In genomic region chr5:150620588-150621135, GRCm38 (mm10) we compare ENCODE assay signal across 16 mouse cellular contexts.
"Had no signal": no experiment of that assay in that cellular context is flagged by ENCODE, and none has a peak within 500 bp of the region (broad histone marks: within the 10 kb centered on the region; RNA-seq: fewer than 3 reads in every experiment).

No protein-coding gene starts in this region.

- H3K9me3 ChIP-seq: intestine, embryonic 15.5 days; kidney, embryonic 15.5 days; limb, embryonic 15.5 days; liver, embryonic 12.5 days; midbrain, embryonic 15.5 days; neural tube, embryonic 13.5 days; stomach, embryonic 15.5 days had no signal

- ATAC-seq: intestine, embryonic 15.5 days; liver, embryonic 12.5 days; midbrain, embryonic 15.5 days had no signal

- H3K9ac ChIP-seq: intestine, embryonic 15.5 days; kidney, embryonic 15.5 days; limb, embryonic 15.5 days; liver, embryonic 12.5 days; lung, embryonic 14.5 days; midbrain, embryonic 15.5 days; neural tube, embryonic 13.5 days; stomach, embryonic 15.5 days had no signal

- DNase-seq: kidney, adult 18-20 months; kidney, postnatal 14 days; lung, embryonic 14.5 days; lung, postnatal 10 days; lung, postnatal 4 days; retina, postnatal 1 day; right cerebral cortex, postnatal 4 days; spleen, adult 18-20 months; thymus, postnatal 36 days had no signal

- H3K27ac ChIP-seq: intestine, embryonic 15.5 days; kidney, embryonic 15.5 days; limb, embryonic 15.5 days; liver, embryonic 12.5 days; midbrain, embryonic 15.5 days; neural tube, embryonic 13.5 days; stomach, embryonic 15.5 days had no signal

- H3K4me2 ChIP-seq: intestine, embryonic 15.5 days; kidney, embryonic 15.5 days; limb, embryonic 15.5 days; liver, embryonic 12.5 days; lung, embryonic 14.5 days; midbrain, embryonic 15.5 days; neural tube, embryonic 13.5 days; stomach, embryonic 15.5 days had no signal

- H3K27me3 ChIP-seq: intestine, embryonic 15.5 days; kidney, embryonic 15.5 days; limb, embryonic 15.5 days; liver, embryonic 12.5 days; midbrain, embryonic 15.5 days; neural tube, embryonic 13.5 days; stomach, embryonic 15.5 days had no signal

- H3K36me3 ChIP-seq: intestine, embryonic 15.5 days; kidney, embryonic 15.5 days; stomach, embryonic 15.5 days had no signal

- H3K4me3 ChIP-seq: intestine, embryonic 15.5 days; kidney, embryonic 15.5 days; limb, embryonic 15.5 days; liver, embryonic 12.5 days; midbrain, embryonic 15.5 days; neural tube, embryonic 13.5 days; stomach, embryonic 15.5 days had no signal

- H3K4me1 ChIP-seq: intestine, embryonic 15.5 days; liver, embryonic 12.5 days; midbrain, embryonic 15.5 days; neural tube, embryonic 13.5 days; stomach, embryonic 15.5 days had no signal
